Mouse (Mus musculus) urinary bladder, postnatal 10 days (tissue): ENCODE measurements around the gene Dixdc1.
A peak's percentile ranks its signal among the peaks of the same experiment; 100 is the strongest.

Experiments
- DNase-seq: peaks from one replicate; pipeline ENCODE4 v3.0.0; 2022; ENCODE audit warnings: low spot score

Gene Dixdc1

DNA sequence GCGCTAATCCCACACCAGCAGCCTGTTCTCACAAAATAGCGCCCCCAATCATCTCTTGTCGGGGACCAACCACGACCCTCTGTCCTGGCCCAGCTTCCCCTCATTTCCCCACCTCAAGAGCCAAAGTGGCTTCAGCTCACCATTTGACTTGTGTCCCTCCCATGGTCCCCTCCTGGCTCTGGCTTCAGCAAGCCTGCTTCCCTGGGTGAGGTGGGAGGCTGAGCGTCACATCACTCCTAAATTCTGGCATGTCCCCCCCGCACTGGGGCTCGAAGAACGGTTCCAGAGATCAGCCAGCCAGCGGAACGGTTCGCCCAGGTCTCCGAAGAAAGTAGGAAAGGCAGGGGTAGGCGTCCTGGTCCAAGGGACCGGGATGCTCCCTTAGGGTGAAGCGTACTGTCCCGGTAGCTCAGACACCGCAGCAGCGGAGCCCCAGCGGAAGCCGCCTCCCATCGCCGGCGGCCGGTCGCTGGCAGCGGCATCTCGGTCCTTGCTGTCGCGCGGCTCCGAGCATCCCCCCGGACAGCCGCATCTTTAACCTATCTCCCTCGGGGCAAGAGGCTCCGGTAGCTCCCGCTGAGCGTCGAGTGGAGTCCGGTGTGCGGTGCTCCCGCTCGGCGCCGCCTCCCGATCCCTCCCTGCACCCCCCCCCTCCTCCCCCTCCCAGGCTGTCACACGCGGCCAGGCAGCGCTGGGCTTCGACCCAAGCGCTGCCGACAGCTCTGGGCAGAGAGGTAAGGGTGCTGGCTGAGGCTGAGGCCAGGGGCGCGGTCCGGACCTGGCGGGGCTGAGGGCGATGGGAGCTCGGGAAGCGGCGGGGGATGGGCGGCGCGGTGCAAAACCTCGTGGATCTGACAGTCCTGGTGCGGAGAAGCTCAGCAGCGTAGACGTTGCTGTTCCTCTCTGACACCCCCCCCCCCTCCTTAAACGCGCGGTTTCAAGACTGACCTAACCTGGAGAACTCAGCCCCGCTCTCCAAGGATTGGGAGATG lies 40.6 kb downstream of the Dixdc1 start:
- no peak for DNase-seq

DNA sequence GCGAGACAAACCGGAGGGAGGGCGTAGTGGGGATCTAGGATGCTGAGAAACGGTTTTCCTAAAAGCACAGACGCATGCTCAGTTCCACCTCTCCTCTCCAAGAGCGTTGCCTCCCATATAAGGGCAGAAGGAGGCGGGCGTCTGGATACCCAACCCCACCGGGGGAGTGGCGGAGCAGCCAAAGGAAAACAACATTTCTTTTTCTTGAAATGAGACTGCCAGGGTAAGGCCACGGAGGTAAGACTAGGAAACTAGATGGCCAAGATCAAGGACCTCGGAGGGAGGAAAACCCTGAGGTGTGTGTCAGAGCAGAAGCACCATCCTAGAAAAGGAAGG lies 41.6 kb downstream of the Dixdc1 start:
- DNase-seq: no peak

DNA sequence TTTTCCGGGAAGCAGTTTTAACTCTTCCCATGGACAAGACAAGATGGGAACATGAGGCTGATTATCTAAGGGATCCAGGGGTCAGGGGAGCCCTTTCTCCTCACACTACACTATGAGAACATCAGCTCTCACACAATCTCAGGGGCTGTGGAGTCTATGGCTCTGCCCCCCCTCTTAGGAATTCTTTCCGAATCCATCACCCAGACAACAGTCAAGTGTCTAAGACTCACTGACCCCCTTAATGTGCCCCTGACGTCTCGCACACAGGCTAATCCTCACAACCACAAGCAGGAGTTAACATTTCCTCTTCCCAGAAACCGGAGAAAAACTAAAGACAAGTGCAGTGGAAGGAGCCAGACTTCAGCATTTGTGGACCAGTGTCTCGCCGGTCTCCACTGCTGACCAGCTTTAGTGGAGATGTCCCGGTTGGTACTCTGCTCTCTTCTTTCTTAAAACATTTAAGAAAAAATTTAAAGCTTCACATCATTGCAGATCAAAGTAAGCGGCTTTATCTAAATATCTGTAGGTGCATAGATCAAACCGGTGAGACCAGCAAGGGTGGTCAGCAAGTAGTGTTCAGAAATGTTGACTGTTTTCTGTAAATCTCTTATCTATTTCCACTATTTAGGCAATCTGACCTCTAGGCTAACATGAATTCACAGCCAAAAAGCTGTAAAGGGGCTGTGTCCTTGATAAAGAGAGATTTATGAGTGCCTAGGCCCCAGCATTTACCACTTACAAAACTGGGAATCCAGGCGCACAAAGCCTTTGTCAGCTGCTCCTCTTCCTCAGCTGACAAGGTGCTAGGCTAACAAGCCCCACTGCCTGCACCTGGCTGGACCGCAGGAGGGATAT lies 42.2 kb downstream of the Dixdc1 start:
- DNase-seq: no peak

DNA sequence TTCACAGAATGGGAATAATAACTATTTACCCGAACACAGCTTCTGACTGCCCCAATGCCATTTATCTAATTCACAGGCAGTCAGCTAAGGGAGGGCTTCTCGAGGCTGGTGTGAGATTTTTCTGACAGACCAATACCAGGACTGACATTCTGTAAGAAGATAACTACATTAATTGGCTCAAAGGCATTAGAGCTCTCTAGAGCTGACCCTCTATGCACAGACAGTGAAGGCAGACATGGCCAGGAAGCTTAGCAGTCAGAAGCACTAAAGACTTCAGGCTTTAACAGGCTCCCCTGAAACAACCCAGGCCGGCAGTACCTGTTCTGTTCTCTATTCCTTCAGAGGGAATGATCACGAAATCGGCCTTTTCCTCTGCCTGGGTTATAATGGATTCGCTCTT lies 44.2 kb downstream of the Dixdc1 start:
- no peak for DNase-seq

DNA sequence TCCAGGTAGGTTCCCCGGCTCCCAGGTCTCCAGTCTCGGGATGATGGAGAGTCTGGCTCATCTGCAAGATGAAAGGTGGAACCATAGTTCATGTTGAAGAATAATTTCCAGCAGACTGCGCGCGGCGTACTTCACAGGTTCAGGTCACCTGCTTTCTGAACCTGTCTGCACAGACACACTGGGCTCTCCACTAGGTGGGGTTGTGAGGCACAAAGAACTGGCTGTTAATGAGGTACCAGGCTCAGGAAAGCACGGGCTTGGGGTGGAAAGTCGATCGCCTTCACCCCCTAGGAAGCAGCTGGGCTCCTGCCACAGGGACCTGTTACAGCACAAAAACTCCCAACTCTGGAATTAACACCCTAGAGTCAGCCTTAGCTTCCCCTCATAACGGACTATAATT lies 45.7 kb downstream of the Dixdc1 start:
- no peak for DNase-seq

DNA sequence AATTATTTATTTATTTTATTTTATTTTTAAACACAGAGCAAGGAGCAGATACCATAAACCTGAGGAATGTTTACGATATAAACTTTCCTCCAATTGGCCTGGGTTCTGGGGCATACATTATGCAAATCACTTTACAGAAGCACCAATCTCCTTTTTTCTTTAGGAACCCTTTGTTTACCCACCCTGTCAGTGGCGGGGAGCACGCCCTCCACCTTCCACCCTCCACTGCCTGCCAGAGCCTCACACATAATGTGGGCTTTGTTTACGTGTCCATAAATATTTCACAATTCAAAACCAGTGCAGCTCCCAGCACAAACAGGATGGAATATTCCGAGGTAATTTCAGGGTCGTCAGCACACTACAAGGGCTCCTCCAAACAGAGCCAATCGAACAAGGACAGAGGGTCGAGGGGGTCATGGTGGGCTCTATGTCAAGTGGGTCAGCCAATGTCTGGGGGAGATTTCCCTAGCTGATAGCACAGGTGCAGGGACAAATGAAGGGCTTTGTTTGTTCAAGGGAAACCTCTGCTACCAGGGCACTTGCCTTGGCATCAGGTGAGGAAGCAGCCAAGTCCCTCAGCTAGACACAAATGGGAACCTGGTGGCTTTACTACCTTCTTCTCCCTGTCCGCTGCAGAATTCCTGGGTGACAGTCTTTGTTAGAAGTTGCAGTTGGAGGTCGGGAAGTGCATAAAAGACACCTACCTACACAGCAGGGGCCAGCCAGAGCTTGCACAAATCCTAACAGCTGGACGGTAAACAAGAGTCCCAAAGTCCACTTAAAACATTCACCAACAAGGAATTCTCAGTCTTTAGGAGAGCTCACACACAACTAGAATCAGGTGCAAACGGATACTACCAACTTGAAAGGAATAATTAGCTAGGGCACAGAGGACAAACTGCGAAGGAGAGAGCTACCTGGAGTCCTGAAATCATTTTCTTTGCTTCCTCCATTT lies 46.4 kb downstream of the Dixdc1 start:
- no peak for DNase-seq

DNA sequence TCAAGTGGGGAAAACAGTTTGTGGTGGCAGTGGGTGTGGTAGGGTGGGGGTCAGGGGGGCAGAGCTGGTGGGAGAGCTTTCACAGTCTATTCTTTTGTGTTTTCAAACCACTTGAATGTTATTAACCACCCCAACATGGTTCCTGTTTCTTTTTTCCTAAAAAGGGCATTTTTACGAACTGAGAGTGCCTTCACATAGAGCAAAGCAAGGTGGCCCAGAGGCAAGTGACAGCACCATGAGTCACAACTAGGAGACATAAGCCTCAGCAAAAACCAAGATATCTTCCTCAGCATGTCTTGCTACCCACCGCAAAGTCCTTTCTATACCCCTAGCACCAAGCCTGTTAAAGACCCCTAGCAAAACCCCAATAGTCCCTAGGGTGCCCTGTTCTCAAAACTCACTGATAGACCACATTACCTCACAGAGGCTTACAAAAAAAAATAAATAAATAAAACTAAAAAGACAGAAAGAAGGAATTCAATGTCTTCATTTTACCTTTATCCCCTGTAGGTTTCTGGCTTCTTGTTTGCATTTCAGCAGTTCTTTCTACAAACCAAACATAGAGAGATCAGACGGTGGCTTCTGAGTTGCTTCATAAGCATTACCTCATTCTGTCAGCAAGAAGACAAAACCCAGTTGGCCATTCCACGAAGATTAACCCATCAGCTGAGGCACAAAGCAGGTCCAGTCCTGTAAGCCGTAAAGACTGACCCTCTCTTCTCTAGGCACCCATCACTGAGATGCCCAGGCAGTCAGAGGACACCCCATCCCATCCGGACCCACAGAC lies 52.3 kb downstream of the Dixdc1 start:
- no peak for DNase-seq

DNA sequence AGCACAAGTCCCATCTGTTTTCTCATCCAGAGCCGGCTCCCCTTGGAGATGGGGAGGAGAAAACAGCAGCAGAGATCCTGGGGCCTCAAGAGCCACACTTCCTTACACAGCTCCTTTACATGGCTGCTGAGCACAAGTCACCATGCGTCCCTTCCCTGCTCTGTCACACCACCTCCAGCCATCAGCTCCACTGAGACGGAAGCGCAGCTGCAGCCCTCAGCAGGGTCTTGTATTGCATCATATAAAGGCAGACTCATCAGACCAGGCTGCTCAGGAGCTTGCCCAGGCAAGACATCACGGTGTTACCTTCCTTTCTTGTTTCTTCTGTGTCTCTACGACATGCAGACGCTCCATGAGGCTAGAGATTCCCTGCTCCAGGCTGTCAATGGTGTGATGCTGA lies 57.6 kb downstream of the Dixdc1 start:
- no peak for DNase-seq

DNA sequence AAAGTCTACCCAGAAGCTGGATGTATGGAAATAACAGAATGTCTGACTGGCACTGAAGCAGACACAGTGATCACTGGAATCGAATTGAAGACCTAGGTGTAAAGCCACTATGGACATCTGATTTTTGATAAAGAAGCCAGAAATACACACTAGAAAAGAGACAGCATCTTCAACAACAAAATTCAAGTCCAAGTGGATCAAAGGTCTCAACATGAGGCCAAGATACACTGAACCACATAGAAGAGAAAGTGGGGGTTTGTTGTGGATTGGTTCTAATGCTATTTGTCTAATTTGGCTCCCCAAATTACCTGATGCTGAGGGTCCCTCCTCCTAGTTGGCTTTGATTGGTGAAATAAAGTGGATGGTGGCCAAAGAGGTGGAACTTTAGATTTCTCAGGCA lies 59.9 kb downstream of the Dixdc1 start:
- no peak for DNase-seq

DNA sequence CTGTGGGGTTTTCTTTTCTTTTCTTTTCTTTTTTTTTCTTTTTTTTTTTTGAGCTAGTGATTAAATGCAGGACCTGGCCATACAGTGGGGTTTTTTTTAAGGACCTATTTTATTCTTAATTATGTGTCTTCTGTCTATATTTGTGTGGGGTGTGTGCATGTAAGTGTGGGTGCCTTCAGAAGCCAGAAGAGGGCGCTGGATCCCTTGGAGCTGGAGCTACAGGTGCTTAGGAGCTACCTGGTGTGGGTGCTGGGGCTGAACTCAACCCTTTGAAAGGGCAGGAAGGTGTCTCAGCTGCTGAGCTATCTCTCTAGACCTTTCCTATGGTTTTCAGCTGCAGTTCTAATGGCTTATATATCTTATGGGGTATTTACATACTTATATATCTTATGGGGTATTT lies 64.5 kb downstream of the Dixdc1 start:
- no peak for DNase-seq

DNA sequence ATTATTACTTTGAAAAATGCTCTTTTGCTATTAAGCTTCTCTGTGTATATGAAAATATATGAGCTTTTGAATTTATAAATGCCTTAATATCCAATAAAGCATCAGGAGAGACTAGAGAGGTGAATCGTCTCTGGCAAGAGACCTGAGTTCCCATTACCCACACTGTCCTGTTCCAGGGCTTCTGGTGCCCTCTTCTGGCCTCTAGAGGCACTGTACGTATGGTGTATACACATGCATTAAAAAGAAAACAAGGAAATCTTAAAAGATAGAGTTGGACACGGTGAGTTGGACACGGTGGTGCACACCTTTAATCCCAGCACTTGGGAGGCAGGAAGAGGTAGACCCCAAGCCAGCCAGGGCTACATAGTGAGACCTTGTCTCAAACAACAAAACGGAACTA lies 68.6 kb downstream of the Dixdc1 start:
- DNase-seq: no peak

DNA sequence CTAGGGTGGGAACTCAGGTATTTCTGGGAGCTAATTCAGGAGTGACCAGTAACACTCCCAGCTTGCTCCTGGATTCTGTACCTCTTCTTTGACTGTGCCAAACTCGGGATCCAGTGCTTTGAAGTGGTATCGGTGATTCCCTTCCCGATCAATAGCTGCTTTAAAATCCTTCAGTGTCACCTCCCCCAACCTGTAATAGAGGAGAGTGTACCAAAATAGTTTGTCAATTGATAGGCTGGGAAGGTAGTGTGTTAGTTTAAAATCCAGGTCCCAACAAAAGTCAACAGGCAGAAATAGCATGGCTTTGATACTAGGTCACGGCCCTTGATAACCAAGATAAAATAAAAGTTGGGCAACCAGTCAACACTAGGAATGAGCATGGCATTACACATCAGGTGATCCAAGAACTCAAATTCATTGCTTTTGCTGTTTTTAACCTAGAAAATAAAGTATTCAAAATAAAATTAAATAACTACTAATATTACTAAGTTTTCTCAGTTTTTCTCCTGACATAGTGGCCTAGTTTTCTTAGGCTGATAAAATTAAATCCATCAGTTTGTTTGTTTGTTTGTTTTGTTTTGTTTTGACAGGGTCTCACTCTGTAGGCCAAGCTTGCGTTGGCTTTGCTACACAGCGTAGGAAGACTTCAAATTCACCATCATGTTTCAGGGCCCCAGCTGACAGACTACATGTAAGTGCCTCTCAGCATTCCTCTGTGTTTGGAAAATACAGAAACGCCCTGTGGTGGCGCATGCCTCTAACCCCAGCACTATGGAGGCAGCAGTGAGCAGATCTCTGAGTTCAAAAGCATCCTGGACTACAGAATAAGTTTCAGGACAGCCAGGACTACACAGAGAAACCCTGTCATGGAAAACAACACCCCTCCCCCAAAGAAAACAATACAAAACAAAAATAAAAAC lies 71.5 kb downstream of the Dixdc1 start:
- DNase-seq: no peak

DNA sequence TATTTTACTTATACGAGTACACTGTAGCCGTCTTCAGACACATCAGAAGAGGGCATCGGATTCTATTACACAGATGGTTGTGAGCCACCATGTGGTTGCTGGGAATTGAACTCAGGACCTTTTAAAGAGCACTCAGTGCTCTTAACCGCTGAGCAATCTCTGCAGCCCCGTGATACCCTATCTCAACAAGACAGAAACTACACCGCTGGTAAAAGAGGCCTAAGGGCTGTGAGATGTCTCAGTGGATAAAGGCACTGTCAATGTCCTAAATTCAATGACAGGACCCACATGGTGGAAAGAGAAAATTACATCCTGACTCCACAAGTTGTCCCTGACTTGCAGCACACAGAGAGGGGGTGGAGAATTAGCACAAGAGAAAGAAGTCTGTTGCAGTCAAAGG lies 72.9 kb downstream of the Dixdc1 start:
- no peak for DNase-seq

DNA sequence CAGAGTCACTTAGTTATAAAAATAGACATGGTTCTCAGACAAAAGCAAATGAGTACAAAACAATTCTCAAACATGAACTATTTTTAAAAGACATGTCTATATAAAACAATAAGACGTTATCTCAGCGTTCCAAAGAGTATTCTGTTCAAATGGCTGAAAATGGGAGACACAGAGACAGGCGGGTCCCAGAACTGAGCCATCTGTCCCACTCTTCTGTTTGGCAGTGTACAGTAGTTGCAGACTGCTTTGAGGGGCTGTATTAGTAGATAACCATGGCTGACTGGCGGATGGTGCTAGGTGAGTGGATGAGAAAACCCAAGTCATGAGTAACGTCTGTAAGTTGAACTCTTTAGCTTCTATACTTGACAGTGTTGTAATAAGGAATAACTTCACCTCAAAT lies 74.5 kb downstream of the Dixdc1 start:
- no peak for DNase-seq

DNA sequence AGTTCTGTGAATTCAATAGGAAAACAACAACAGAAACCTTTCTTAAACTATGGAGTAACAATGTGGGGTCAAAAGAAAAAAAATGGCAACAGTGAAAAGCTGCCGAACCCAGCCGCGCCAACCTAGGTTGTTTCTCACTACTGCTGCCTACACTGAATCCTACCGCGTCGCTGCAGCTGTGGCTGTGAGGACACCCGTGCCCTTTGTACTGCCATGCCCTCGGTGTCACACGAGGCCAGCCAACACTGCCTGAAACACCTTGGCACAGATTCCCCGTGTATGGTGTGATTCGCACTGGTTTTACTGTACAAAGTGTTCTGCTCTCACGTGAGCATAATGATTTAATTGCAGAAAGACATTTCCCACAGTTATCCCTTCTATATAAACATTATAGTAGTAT lies 78.9 kb downstream of the Dixdc1 start:
- DNase-seq: no peak

DNA sequence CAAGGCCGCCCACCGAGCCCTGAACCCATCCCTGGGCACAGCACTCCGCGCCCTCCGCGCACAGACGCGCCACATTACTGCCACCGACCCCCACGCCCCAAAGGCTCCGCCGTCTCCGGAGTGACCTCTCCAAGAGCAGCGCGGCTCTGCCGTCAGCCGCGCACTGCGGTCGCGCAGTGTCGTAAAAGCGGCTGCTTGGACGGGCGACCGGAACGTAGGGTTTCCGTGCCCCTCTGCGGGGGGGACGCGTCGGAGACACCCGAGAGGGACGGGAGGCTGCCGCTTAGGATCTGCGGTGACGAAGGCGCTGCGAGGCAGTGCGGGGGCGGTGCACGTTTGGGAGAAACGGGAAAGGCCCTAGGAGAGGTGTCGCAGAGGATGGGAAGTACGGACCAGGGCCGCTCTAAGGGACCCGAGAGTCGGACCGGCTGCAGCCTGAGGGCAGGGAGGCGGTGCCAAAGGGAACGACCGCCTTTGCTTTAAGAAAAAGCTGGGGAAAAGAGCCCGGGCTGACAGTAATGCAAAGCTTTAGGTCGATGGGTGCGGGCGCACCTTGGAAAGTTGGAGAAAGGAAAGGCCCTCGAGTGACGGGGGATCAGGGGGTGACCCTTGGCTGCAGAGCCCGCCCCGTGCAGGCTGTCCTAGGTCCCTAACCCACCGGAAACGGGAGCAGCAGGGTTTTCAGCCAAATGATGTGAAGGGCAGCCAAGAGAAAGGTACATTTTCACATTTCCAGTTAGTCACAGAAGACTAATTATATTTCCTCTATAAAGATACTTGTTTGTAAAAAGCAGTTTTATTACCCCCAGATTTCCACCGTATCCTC lies 79.7 kb downstream of the Dixdc1 start, which contains the start of gene Dlat:
TSS of gene Dlat (minus strand) at position 389 of the 826 bp plus-strand sequence.
- DNase-seq: peak; percentile 38

DNA sequence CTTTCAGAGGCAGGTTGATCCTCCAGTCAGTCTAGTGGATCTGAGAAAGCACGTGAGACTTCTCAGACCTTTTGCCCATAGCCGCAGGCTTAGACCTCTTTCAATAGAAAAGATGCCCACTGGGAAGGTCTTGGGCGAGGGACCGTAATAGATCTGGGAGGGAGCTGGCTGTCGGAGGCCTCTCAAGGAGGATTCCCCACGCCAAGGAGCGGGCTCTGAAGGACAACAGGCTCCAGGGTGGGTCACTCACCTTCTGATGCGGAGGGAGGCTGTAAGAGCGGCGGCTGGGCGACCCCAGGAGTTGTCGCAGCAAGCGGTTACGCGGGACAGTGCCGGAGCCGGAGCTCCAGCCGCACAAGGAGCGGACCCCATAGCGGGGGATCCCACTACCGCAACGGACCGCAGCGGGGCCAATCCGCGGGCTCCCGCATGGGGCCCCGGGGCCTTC lies 80.4 kb downstream of the Dixdc1 start:
- no peak for DNase-seq

DNA sequence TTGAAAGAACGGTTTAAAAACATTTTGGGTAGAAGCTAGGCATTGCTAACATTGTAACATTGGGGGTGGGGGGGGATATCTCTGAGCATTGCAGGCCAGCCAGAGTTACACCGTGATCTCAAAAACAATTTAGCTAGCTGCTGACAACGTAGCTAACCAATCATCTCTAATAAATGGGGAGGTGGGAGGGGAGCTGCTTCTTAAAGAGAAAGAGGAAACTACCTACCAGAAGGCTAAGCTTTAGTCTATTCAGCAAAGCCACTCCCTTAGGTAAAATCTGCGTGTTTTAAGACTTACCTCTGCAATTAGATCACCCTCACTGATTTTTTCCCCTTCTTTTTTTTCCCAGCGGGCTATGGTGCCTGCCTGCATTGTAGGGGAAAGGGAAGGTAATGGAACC lies 80.9 kb downstream of the Dixdc1 start:
- no peak for DNase-seq

DNA sequence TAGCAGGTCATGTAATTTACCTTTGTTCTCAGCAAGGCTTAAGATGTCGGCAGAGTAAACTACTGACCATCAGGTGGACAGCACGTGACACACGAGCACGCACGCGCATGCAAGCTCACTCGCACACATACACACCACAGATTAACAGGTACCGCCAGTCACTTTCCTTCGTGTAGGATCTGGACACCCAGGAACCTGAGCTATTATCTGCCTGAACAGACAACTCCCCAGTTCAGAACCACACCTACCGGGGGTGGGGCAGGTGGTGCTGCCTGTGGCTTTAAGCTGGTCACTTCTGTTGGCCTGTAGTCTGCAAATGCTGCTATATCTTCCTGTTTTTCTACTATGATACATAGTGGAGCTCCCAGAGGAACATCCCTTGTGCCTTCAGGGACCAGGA lies 88.8 kb downstream of the Dixdc1 start:
- DNase-seq: no peak
